Mouse (Mus musculus) liver, embryonic 13.5 days (tissue): ENCODE measurements around the gene Pigt. TPM values are rescaled to one million over a fixed set of nuclear protein-coding genes. Genes with fewer than 3 reads are reported as not detected.
A peak's percentile ranks its signal among the peaks of the same experiment; 100 is the strongest.

Experiments
- ATAC-seq: fragments of 200-750 bp; cut with Nextera tagmentation; 2 replicates; pipeline ENCODE4 v1.8.0; 2017; ENCODE audit warnings: low read depth, mild to moderate bottlenecking, moderate number of reproducible peaks, moderate library complexity
- DNase-seq: peaks from one replicate; pipeline ENCODE4 v3.0.0; 2022
- H3K27ac ChIP-seq: fragments of 300-500 bp; sonication (generic); 2 replicates; pipeline ENCODE4 v1.5.1; 2015; ENCODE audit warnings: moderate library complexity, mild to moderate bottlenecking, inconsistent platforms
- H3K27me3 ChIP-seq: fragments of 300-500 bp; sonication (generic); 2 replicates; pipeline ENCODE4 v1.6.1; 2015; ENCODE audit warnings: mild to moderate bottlenecking, inconsistent platforms
- H3K36me3 ChIP-seq: fragments of 300-500 bp; sonication (generic); 2 replicates; pipeline ENCODE4 v1.6.1; 2015; ENCODE audit warnings: mild to moderate bottlenecking, inconsistent platforms
- H3K4me1 ChIP-seq: fragments of 300-500 bp; sonication (generic); replicated peaks from 2 replicates; pipeline ENCODE4 v1.6.1; 2015; ENCODE audit warnings: inconsistent platforms
- H3K4me2 ChIP-seq: fragments of 300-500 bp; sonication (generic); 2 replicates; pipeline ENCODE4 v1.6.1; 2015; ENCODE audit warnings: inconsistent platforms, mild to moderate bottlenecking, moderate library complexity
- H3K4me3 ChIP-seq: fragments of 300-500 bp; sonication (generic); replicated peaks from 2 replicates; pipeline ENCODE4 v1.5.1; 2015; ENCODE audit warnings: mild to moderate bottlenecking, inconsistent platforms
- H3K9ac ChIP-seq: fragments of 300-500 bp; sonication (generic); 2 replicates; pipeline ENCODE4 v1.6.1; 2015; ENCODE audit warnings: mild to moderate bottlenecking, inconsistent platforms
- H3K9me3 ChIP-seq: fragments of 300-500 bp; sonication (generic); replicated peaks from 2 replicates; pipeline ENCODE4 v1.6.1; 2016; ENCODE audit warnings: inconsistent platforms
- WGBS: fragments of 180-500 bp; shearing (Covaris S2); methylation state at CpG from one replicate; pipeline ENCODE4 v1.1.7; 2015; ENCODE audit not compliant: insufficient replicate concordance; 5-methylcytosine and 5-hydroxymethylcytosine counted together
- polyA plus RNA-seq: library from polyadenylated mRNA; unstranded; fragments of >200 nt; fragmentation: Nextera tagmentation; extraction: Ambion mirVana; gene quantifications from 2 replicates; pipeline ENCODE4 v1.2.1, GENCODE M21; 2015

Gene Pigt
- polyA plus RNA-seq, 1 experiment from 2014 or later = 22.3 TPM

DNA sequence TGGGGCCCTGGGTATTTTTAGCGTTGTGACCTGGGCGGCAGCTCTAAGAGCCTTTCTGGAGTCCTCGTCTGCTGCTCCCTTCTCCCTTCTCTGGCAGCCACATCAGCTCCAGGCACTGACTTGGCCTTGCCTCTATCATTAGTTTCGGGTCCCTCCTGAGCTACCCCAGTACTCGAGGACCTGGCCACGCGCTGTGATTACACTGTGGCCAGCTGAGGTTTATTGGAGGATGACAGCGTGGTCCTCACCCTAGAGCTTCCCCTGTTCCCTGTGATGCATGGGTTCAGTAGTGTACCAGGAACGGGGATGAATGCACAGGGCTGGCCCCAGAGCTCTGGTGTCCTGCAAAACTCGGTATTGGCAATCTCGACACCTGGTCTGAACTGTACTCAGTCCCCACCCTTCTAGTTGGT lies 10.2 kb upstream of the Pigt start:
- Histone ChIP-seq H3K27ac (no peak overlapping the region), H3K4me2 (peak overlapping the region; percentile 71), H3K4me3 (peak overlapping the region; percentile 61), H3K4me1 (0 out of 2 replicates have a peak, but pooled peaks cover 10% of the 10 kb centered on the region), H3K36me3 (peaks cover 5% of the 10 kb centered on the region; the same call in 1 of the 2 replicates), H3K9ac (peak overlapping the region; percentile 59; the same call in 1 of the 2 replicates), H3K9me3 (no peaks in the 10 kb centered on the region), H3K27me3 (peaks cover 57% of the 10 kb centered on the region)
- WGBS = 11% methylated on average over 11 of the region's 11 CpGs
- no peak for ATAC-seq
- no peak for DNase-seq

DNA sequence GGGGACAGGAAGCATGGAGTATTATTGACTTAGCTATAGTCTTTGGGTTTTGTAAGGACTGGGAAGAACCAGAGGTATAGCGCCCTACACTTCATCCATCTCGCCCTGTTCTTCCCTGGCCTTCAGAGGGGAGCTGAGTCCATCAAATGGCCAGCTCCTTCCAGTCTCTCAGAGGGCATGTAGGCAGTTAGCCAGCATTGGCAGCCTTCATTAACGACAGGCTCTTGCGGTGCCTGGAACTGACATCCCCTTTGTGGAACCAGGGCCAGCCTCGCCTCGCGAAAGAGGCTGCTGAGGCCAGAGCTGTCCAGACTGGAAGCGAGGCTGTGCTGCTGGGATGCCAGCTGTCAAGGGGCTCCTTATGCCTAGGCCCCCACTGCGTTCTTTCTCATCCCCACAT lies 9.5 kb upstream of the Pigt start:
- Histone ChIP-seq H3K36me3 (peaks cover 5% of the 10 kb centered on the region; the same call in 1 of the 2 replicates), H3K4me1 (0 out of 2 replicates have a peak, but pooled peaks cover 10% of the 10 kb centered on the region), H3K4me3 (no peak overlapping the region), H3K9ac (no peak overlapping the region), H3K9me3 (no peaks in the 10 kb centered on the region), H3K4me2 (no peak overlapping the region), H3K27me3 (peaks cover 57% of the 10 kb centered on the region), H3K27ac (no peak overlapping the region)
- 49% methylated on average over 9 of the region's 9 CpGs for WGBS
- DNase-seq (no peak), ATAC-seq (no peak)

DNA sequence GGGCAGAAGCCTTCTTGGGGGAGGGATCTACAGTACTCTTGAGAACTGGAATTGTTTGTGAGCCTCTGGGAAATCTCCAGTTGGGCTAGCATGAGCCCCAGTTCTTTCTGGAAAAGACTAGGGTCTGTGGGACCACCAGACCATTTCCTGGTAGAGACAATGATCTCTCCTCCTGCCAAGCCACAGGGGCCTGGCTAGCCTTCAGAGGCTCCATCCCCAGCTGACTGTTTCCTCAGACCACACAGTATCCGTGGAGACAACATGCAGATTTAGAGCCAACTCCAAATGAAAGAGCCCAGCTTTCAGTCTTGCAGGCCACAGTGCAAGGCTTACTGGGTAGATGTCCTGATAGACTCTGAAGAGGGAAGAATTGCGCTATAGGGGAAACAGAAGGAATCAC lies 3.2 kb upstream of the Pigt start:
- Histone ChIP-seq H3K36me3 (peaks cover 5% of the 10 kb centered on the region; the same call in 1 of the 2 replicates), H3K4me3 (no peak overlapping the region), H3K9me3 (no peaks in the 10 kb centered on the region), H3K4me1 (peaks cover 23% of the 10 kb centered on the region), H3K9ac (no peak overlapping the region), H3K27me3 (0 out of 2 replicates have a peak, but pooled peaks cover 5% of the 10 kb centered on the region), H3K27ac (no peak overlapping the region), H3K4me2 (no peak overlapping the region)
- 57% methylated on average over 2 of the region's 2 CpGs for WGBS
- no peak for ATAC-seq
- no peak for DNase-seq

DNA sequence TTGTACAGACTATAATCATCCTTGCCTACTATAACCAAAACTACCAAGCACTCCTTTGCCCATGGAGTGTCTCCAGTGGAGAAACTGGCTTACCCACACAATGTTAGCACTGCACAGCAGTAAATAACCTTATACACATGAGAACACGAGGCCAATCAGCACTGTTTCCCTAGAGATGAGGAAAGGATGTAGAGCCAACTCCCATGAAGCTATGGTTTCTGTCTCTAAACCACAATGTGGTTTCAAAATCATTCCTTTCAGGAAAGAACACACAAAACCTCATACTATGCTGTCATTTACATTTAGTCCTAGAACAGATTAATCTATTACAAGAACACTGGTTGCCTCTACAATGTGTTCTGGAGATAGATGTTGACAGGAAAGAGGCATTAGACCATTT lies 989 bp upstream of the Pigt start:
- H3K36me3 ChIP-seq = peaks cover 19% of the 10 kb centered on the region
- no peak overlapping the region for H3K27ac ChIP-seq
- no peaks in the 10 kb centered on the region for H3K27me3 ChIP-seq
- peak overlapping the region; percentile 89; the same call in 1 of the 2 replicates for H3K4me3 ChIP-seq
- peaks cover 23% of the 10 kb centered on the region for H3K4me1 ChIP-seq
- no peaks in the 10 kb centered on the region for H3K9me3 ChIP-seq
- DNase-seq = no peak
- WGBS = 11% methylated on average over 1 of the region's 1 CpGs
- H3K9ac ChIP-seq = no peak overlapping the region
- ATAC-seq = no peak
- peak overlapping the region; percentile 93 for H3K4me2 ChIP-seq

DNA sequence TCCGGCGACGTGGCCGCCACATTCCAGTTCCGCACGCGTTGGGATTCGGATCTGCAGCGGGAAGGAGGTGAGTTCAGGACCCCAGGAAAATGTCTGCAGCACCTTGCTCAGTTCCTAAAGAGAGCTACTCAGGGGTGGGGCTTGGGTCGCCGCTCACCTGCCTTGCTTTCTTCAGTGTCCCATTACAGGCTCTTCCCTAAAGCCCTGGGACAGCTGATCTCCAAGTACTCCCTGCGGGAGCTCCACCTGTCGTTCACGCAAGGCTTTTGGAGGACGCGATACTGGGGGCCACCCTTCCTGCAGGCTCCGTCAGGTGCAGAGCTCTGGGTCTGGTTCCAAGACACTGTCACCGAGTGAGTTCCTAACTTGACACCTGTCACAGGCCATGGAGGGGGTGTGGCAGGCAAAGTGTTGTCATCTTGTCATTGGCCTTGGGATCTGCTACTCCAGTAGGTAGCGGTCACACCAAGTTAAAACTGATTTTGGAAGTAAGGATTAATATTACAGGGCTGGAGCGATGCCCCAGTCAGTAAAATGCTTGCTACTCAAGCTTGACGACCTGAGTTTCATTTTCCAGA lies 460 bp downstream of the Pigt start:
- peaks cover 33% of the 10 kb centered on the region for H3K36me3 ChIP-seq
- no peaks in the 10 kb centered on the region for H3K27me3 ChIP-seq
- H3K9me3 ChIP-seq = no peaks in the 10 kb centered on the region
- peak overlapping the region; percentile 80 for H3K9ac ChIP-seq
- WGBS = 4% methylated on average over 21 of the region's 21 CpGs
- H3K4me1 ChIP-seq = peaks cover 23% of the 10 kb centered on the region
- ATAC-seq (peak; percentile 47), DNase-seq (no peak)
- peak overlapping the region; percentile 89 for H3K4me3 ChIP-seq
- peak overlapping the region; percentile 93 for H3K4me2 ChIP-seq
- H3K27ac ChIP-seq = no peak overlapping the region; the same call in 1 of the 2 replicates

DNA sequence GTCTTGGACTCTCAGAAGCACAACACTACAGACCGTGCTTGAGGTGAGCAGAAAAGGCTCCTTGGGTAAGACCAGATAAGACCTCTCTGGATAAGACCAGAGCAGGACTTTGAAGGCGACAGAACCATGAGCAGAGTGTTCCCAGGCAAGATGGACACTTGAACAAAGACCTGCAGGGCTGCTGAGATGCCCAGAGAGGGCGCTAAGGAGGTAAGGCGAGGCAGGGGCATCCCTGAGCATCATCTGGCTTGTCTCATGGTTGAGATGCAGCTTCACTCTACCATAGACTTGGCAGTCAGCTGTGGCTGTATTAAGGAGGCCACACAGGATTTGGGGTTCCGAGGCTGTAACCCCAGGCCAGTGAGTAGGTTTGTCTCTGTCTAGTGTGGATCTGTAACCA lies 2.0 kb downstream of the Pigt start:
- Histone ChIP-seq H3K4me3 (0 out of 2 replicates have a peak overlapping the region, but pooled peaks have one; percentile 7), H3K27me3 (no peaks in the 10 kb centered on the region), H3K36me3 (peaks cover 48% of the 10 kb centered on the region), H3K4me1 (peaks cover 23% of the 10 kb centered on the region), H3K27ac (no peak overlapping the region), H3K9ac (no peak overlapping the region), H3K9me3 (no peaks in the 10 kb centered on the region), H3K4me2 (no peak overlapping the region)
- 61% methylated on average over 5 of the region's 5 CpGs for WGBS
- DNase-seq = no peak
- no peak for ATAC-seq

DNA sequence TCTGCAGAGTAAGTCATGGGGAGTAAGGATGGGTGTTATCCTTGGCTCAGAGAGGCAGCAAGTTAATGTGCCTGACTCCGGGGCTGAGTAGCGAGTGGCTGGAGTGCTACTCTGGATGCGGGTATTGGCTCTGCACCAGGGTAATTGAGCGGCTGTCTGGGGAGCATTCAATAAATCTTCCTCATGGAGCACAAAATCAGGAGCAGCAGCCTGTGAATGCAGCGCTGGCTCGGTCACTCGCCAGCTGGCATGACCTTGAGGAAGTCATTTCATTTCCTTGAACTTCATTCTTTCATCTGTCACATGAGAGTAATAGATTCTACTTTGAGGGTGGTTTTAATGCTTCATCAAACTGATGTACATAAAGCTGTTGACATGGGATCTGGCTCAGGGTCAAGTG lies 3.2 kb downstream of the Pigt start:
- Histone ChIP-seq H3K9ac (no peak overlapping the region), H3K27ac (no peak overlapping the region), H3K4me3 (no peak overlapping the region), H3K4me1 (peaks cover 23% of the 10 kb centered on the region), H3K27me3 (no peaks in the 10 kb centered on the region), H3K9me3 (peaks cover 3% of the 10 kb centered on the region; the same call in 1 of the 2 replicates), H3K4me2 (no peak overlapping the region), H3K36me3 (peaks cover 60% of the 10 kb centered on the region)
- ATAC-seq = no peak
- no peak for DNase-seq
- 92% methylated on average over 7 of the region's 7 CpGs for WGBS

DNA sequence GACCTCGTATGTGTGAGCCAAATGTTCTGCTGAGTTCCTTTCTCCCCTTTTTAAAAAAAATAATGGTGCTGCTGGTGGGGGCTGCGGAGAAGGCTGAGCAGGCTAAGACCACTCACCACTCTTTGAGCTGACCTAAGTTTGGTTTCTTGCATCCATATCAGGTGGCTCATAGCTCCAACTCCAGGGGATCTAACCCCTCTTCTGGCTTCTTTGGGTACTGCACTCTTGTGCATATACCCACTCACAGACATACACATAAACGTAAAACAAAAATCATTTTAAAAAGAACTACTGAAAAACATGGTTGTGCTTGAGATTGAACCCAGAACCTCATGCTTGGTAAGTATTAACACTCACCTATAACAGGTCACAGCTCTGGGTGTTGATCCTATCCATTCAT lies 7.6 kb downstream of the Pigt start:
- Histone ChIP-seq H3K9me3 (peaks cover 3% of the 10 kb centered on the region; the same call in 1 of the 2 replicates), H3K27me3 (no peaks in the 10 kb centered on the region), H3K4me3 (no peak overlapping the region), H3K4me1 (no peaks in the 10 kb centered on the region), H3K4me2 (no peak overlapping the region), H3K27ac (peak overlapping the region; percentile 26), H3K9ac (no peak overlapping the region), H3K36me3 (peaks cover 70% of the 10 kb centered on the region)
- 77% methylated on average over 3 of the region's 3 CpGs for WGBS
- no peak for DNase-seq
- ATAC-seq = no peak

DNA sequence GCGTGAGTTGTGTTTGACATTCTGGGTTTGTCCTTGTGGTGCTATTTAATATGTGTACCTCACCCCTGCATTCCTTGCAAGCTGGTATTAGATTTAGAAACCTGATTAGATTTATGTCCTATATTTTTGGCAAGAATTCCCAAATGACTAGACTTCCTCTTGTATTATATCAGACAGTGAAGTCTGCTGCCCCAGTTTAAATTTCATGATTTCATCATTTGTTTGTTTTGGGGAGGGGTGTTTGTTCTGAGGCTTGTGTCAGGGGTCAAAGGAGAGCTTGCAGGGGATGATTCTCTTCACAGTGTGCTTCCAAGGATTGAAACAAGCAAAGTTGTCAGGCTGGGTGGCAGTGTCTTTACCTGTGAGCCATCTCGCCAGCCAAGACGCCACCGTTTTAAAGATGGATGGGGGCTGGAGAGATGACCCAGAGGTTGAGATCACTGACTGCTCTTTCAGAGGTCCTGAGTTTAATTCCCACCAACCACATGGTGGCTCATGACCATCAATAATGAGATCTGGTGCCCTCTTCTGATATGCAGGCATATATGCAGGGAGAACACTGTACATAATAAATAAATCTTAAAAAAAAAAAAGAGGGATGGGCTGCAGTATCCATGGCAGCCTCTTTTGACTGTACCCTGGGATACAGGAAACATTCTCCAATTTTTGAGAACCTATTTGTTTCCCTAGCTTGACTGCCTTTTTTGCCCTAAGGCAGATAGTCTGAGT lies 8.5 kb downstream of the Pigt start:
- ATAC-seq (0 out of 2 replicates have a peak, but pooled peaks have one; percentile 25), DNase-seq (no peak)
- Histone ChIP-seq H3K9ac (no peak overlapping the region), H3K4me3 (no peak overlapping the region), H3K36me3 (peaks cover 61% of the 10 kb centered on the region), H3K27ac (peak overlapping the region; percentile 26), H3K9me3 (peaks cover 3% of the 10 kb centered on the region; the same call in 1 of the 2 replicates), H3K4me1 (no peaks in the 10 kb centered on the region), H3K27me3 (no peaks in the 10 kb centered on the region), H3K4me2 (no peak overlapping the region)
- 70% methylated on average over 4 of the region's 4 CpGs for WGBS

DNA sequence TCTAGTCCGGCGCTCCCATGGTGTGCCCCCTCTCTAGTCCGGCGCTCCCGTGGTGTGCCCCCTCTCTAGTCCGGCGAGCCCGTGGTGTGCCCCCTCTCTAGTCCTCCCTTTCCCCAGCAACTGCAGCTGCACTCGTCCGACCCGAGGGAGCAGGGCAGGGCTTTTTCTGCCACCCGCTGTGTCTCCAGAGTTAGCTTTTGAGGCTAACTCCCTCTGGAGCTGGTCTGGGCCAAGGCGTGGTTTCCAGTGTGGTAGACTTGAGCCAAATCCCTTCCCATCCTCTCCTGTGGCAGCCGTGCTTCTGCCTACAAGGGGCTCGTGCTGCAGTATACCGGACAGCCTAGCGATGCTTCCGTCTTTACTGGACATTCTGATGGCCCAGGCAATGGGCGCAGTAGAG lies 10.5 kb downstream of the Pigt start:
- H3K4me2 ChIP-seq = no peak overlapping the region
- H3K4me1 ChIP-seq = peaks cover 9% of the 10 kb centered on the region
- no peak overlapping the region for H3K9ac ChIP-seq
- no peak for DNase-seq
- H3K36me3 ChIP-seq = peaks cover 42% of the 10 kb centered on the region
- H3K27ac ChIP-seq = no peak overlapping the region
- no peak for ATAC-seq
- no peak overlapping the region for H3K4me3 ChIP-seq
- no peaks in the 10 kb centered on the region for H3K27me3 ChIP-seq
- peaks cover 3% of the 10 kb centered on the region; the same call in 1 of the 2 replicates for H3K9me3 ChIP-seq
- WGBS = 85% methylated on average over 19 of the region's 19 CpGs

DNA sequence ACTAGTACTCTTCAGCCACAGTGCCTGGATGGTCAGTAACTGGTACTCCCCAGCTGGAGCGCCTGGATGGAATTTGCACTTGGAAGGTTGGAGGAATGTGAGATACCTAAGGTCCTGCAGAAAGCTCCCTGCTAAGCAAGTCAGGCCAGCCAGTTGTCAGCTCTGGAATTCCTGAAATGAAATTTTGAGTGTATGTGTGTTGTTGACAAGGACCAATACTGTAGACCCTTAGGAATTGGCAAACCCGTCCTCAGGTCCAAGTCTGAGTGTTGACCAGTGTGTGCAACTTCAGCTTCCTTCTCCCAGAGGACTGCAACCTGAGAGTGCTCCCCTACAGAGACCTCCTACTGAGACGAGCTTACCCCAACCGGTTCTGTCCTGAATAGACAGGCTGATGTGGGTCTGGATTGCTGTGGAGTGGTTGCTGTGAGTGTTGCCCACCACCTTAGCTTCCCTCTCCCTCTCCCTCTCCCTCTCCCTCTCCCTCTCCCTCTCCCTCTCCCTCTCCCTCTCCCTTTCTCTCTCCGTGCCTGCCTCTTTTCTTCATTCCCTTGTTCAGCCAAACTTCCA lies 13.4 kb downstream of the Pigt start:
- no peaks in the 10 kb centered on the region for H3K9me3 ChIP-seq
- ATAC-seq (no peak), DNase-seq (no peak)
- H3K4me2 ChIP-seq = no peak overlapping the region
- WGBS = 46% methylated on average over 4 of the region's 5 CpGs
- H3K27me3 ChIP-seq = no peaks in the 10 kb centered on the region
- H3K27ac ChIP-seq = no peak overlapping the region
- H3K9ac ChIP-seq = no peak overlapping the region
- peaks cover 16% of the 10 kb centered on the region for H3K4me1 ChIP-seq
- no peak overlapping the region for H3K4me3 ChIP-seq
- peaks cover 13% of the 10 kb centered on the region; the same call in 1 of the 2 replicates for H3K36me3 ChIP-seq
